Mouse (Mus musculus) ES-Bruce4 (cell line): ENCODE measurements around the gene Dcdc2c.

ENCODE experiments used
- CTCF ChIP-seq: IDR thresholded peaks from one replicate; pipeline ENCODE4 v1.8.1; 2011; ENCODE audit warnings: low read depth, low read length
- EP300 ChIP-seq: IDR thresholded peaks from 2 replicates; pipeline ENCODE4 v1.6.1; 2011; ENCODE audit warnings: low read depth, low read length; ENCODE audit not compliant: insufficient read depth
- POLR2A ChIP-seq: IDR thresholded peaks from one replicate; pipeline ENCODE4 v1.8.1; 2011; ENCODE audit warnings: low read length; ENCODE audit not compliant: insufficient read depth

DNA sequence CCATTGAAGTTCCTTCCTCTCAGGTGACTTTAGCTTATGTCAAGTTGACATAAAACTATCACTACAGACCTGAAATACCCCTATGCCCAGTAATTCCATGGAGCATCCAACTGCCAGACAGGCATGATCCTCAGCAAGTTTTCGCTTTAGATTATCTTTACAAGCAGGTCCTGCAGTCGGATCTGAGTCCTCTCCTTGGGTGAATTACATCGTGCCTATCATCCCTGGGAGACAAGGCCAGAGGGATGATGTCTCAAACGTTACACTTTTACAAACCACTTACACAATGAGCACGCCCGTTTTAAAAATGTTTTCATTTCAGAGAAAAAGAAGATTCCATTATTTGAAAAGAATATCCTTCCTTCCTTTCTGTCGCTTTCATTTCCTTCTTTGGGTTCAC lies 91.7 kb downstream of the Dcdc2c start:
- TF ChIP-seq POLR2A (no peak), CTCF (no peak), EP300 (no peak)
